Mouse (Mus musculus) forebrain, postnatal 0 days (tissue): ENCODE results near the gene Tppp3. TPM values are rescaled to one million over a fixed set of nuclear protein-coding genes. Genes with fewer than 3 reads are reported as not detected.
A peak's percentile ranks its signal among the peaks of the same experiment; 100 is the strongest.

Source experiments
- ATAC-seq: fragments of 200-750 bp; cut with Nextera tagmentation; 2 replicates; pipeline ENCODE4 v1.8.0; 2017; ENCODE audit warnings: mild to moderate bottlenecking, moderate library complexity
- DNase-seq: peaks from one replicate; pipeline ENCODE4 v3.0.0-alpha.2; 2015
- H3K27ac ChIP-seq: fragments of 300-500 bp; sonication (generic); 2 replicates; pipeline ENCODE4 v1.5.1; 2014; ENCODE audit warnings: low read depth, mild to moderate bottlenecking, antibody characterized with exemption, low read length, moderate library complexity, mixed read lengths
- H3K27me3 ChIP-seq: fragments of 300-500 bp; sonication (generic); 2 replicates; pipeline ENCODE4 v1.6.1; 2014; ENCODE audit warnings: mild to moderate bottlenecking, low read length, mixed read lengths; ENCODE audit not compliant: insufficient read depth
- H3K36me3 ChIP-seq: fragments of 300-500 bp; sonication (generic); 2 replicates; pipeline ENCODE4 v1.6.1; 2014; ENCODE audit warnings: mild to moderate bottlenecking, moderate library complexity; ENCODE audit not compliant: insufficient read depth
- H3K4me1 ChIP-seq: fragments of 300-500 bp; sonication (generic); 2 replicates; pipeline ENCODE4 v1.6.1; 2014; ENCODE audit warnings: antibody characterized with exemption; ENCODE audit not compliant: insufficient read depth
- H3K4me2 ChIP-seq: fragments of 300-500 bp; sonication (generic); 2 replicates; pipeline ENCODE4 v1.6.1; 2014; ENCODE audit warnings: low read depth, mild to moderate bottlenecking, moderate library complexity
- H3K4me3 ChIP-seq: fragments of 300-500 bp; sonication (generic); 2 replicates; pipeline ENCODE4 v1.5.1; 2014; ENCODE audit warnings: low read depth, low read length, mixed read lengths
- H3K9ac ChIP-seq: fragments of 300-500 bp; sonication (generic); 2 replicates; pipeline ENCODE4 v1.6.1; 2014; ENCODE audit warnings: mild to moderate bottlenecking
- H3K9me3 ChIP-seq: fragments of 300-500 bp; sonication (generic); 2 replicates; pipeline ENCODE4 v1.6.1; 2016; ENCODE audit warnings: low read length
- CTCF ChIP-seq: sonication (generic); IDR thresholded peaks from 2 replicates; pipeline ENCODE4 v1.5.1; 2016; ENCODE audit warnings: antibody characterized with exemption, control low read depth, low read depth
- WGBS: fragments of 180-500 bp; shearing (Covaris S2); extraction: QIAGEN DNeasy Blood & Tissue Kit; methylation state at CpG from one replicate; pipeline ENCODE4 v1.1.7; 2014; 5-methylcytosine and 5-hydroxymethylcytosine counted together
- polyA plus RNA-seq: library from polyadenylated mRNA; unstranded; fragments of >200 nt; fragmentation: Nextera tagmentation; extraction: Ambion mirVana; gene quantifications from 2 replicates; pipeline ENCODE4 v1.2.1, GENCODE M21; 2015
- total RNA-seq: library from RNA; depleted of rRNA; stranded (reverse); fragments of >200 nt; gene quantifications from 2 replicates; pipeline ENCODE4 v1.2.3, GENCODE M21; 2014

The Tppp3 gene
- total and polyA plus RNA-seq, 2 experiments from 2014 or later, result 66.6 to 106 TPM

DNA sequence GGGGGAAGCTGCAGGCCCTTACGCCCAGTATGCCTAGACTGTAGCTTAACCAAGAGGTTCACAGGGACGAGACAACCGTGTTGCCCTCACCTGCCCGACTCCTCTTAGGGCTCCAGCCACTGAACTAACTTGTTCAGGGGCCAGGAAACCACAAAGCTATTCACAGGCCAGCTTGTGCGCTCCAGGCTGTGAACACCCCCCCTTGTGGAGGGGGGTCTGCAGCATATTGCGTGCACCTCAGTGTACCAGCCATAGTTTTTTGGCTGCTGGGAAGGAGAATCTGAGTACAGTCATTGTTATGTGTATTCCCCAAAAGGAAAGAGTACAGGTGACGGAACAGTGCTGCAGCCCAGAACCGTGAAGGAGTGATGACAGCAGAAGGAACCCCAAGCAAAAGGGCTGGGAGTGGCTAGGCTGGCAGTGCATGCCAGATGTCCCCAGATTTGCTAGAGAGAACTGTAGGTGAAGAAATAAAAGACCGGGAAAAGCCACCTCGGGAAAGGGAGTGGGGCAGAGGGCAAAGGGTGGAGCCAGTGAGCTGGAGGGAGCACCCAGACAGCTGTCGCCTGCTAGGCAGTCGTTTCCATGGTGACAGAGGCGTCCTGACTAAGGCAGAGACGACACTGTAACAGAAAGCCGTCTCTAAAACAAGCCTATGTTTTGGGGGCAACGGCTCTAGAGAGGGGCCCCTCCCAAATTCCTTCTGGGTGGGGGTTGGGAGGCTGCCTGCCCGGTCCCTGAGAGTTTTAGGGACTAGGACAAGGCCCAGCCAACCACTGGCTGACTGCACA lies 2.7 kb upstream of the Tppp3 start:
- no peak; the same call in 1 of the 2 replicates for TF ChIP-seq CTCF
- peak; percentile 59; the same call in 1 of the 2 replicates for ATAC-seq
- WGBS, result 25% methylated on average over 17 of the region's 17 CpGs

DNA sequence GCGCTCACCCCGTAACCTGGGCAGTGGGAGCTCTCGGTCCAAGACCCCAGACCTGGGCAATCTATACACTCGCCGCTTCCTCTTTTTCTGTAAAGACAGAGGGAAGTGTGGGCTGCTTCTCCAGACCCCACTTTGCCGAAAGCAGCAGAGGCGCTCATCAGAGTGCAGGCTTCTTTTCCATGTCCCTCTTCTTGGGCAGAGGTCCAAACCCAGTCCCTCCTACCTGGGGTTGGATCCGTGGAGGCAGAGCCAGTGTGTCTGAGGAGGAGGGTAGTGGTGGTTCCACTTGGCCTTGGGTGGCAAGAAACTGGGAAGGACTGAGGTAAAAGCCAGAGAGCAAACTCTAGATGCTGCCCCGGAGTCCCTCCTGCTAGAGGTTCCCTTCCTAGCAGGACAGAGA lies 1.7 kb upstream of the Tppp3 start:
- H3K36me3 ChIP-seq, result peaks cover 9% of the 10 kb centered on the region
- H3K9ac ChIP-seq, result no peak overlapping the region
- 68% methylated on average over 9 of the region's 9 CpGs for WGBS
- TF ChIP-seq CTCF, result no peak
- peaks cover 24% of the 10 kb centered on the region for H3K4me1 ChIP-seq
- no peak overlapping the region for H3K4me3 ChIP-seq
- no peak overlapping the region for H3K27ac ChIP-seq
- H3K4me2 ChIP-seq, result no peak overlapping the region
- ATAC-seq (no peak), DNase-seq (no peak)
- H3K9me3 ChIP-seq, result no peaks in the 10 kb centered on the region
- no peaks in the 10 kb centered on the region for H3K27me3 ChIP-seq

More for the DNA sequence above, 2.7 kb upstream of the Tppp3 start:
- Histone ChIP-seq H3K36me3 (peaks cover 9% of the 10 kb centered on the region), H3K4me2 (peak overlapping the region; percentile 27; the same call in 1 of the 2 replicates), H3K27ac (peak overlapping the region; percentile 40), H3K9me3 (no peaks in the 10 kb centered on the region), H3K4me3 (no peak overlapping the region), H3K27me3 (no peaks in the 10 kb centered on the region), H3K4me1 (peaks cover 22% of the 10 kb centered on the region), H3K9ac (0 out of 2 replicates have a peak overlapping the region, but pooled peaks have one; percentile 18)
- DNase-seq, result peak; percentile 72

DNA sequence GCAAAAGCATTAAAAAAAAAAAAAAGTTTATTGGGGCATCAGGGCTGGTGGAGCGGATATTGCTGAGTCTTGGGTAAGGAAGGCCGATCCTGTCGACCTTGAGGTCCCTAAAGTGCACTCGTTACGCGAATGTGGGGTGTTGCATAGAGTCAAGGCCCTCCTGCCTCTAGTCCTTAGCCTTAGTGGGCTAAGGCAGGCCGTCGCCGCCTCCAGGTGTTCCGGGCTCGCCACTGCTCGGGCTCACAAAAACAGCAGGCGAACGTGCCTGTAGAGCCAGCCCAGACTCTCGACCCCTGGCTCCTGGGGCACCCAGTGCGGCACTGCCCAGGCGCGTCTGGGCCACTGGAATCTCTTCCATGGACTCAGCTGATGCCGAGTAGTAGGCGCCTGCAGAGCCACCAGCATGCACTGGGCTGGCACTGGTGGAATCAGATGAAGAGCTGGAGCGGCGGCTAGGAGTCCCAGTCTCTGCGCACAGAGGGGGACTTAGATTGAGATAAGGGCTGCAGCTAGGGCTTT lies 1.1 kb upstream of the Tppp3 start:
- no peaks in the 10 kb centered on the region for H3K27me3 ChIP-seq
- WGBS, result 43% methylated on average over 23 of the region's 23 CpGs
- ATAC-seq (no peak), DNase-seq (no peak)
- no peak overlapping the region for H3K4me2 ChIP-seq
- no peak overlapping the region for H3K9ac ChIP-seq
- TF ChIP-seq CTCF, result no peak
- H3K4me3 ChIP-seq, result no peak overlapping the region
- peaks cover 9% of the 10 kb centered on the region for H3K36me3 ChIP-seq
- peaks cover 24% of the 10 kb centered on the region for H3K4me1 ChIP-seq
- no peaks in the 10 kb centered on the region for H3K9me3 ChIP-seq
- no peak overlapping the region for H3K27ac ChIP-seq

DNA sequence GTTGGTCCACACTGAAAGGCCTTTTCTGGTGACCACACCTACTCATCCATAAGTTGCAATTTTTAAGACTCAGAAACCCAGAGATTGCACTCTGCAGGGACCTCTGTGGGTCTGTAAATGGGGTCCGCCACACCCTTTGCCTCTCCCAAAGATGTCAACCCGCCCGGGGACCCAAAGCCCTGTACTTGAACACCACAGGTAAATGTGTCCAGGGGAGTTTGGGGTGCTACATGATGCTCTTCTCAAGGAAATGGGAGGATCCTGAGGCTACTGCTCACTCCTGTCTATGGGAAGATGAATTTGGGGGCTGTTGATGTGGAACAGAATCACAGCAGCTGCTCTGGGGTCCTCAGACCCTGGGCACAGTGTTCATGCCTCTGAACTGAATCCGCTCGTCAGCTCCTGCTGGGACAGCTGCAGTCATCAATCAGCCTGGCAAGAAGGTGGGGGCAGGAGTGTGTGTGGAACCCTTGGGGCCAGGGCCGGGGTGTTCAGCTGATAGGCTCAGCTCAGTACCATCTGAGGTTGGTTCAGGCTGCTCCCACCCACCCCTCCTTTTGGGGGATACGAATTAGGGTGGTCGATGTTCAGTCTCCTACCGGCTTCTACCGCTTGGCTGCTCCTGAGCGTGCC lies 529 bp downstream of the Tppp3 start:
- TF ChIP-seq CTCF, result no peak
- H3K9ac ChIP-seq, result peak overlapping the region; percentile 44
- no peaks in the 10 kb centered on the region for H3K9me3 ChIP-seq
- WGBS, result 19% methylated on average over 11 of the region's 11 CpGs
- peak overlapping the region; percentile 40; the same call in 1 of the 2 replicates for H3K27ac ChIP-seq
- ATAC-seq, result no peak
- peak overlapping the region; percentile 39 for H3K4me3 ChIP-seq
- DNase-seq, result no peak
- H3K4me2 ChIP-seq, result peak overlapping the region; percentile 59
- H3K27me3 ChIP-seq, result no peaks in the 10 kb centered on the region
- H3K4me1 ChIP-seq, result peaks cover 28% of the 10 kb centered on the region
- H3K36me3 ChIP-seq, result peaks cover 8% of the 10 kb centered on the region

DNA sequence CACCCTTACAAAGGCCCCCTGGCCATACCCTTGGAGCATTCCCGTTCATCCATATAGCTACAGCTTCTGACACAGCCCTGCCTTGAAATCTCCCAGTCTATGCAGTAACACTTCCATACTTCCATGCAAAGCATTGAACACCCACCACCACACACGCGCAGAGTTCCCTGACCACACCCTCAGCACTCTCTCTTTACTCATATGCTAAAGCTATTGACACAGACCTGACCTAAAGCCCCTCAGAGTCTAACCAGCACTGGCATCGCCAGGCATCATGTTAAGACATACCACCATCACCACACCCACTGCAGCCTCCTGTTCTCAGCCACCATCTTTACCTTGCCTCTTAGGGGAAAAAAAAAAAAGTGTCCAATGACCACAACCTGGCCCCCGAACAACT lies 1.1 kb downstream of the Tppp3 start:
- Histone ChIP-seq H3K9ac (peak overlapping the region; percentile 44), H3K36me3 (peaks cover 3% of the 10 kb centered on the region; the same call in 1 of the 2 replicates), H3K27ac (0 out of 2 replicates have a peak overlapping the region, but pooled peaks have one; percentile 15), H3K4me1 (peaks cover 28% of the 10 kb centered on the region), H3K4me2 (peak overlapping the region; percentile 59), H3K4me3 (peak overlapping the region; percentile 39), H3K27me3 (no peaks in the 10 kb centered on the region), H3K9me3 (no peaks in the 10 kb centered on the region)
- TF ChIP-seq CTCF, result no peak
- ATAC-seq (no peak), DNase-seq (no peak)
- 78% methylated on average over 5 of the region's 5 CpGs for WGBS

DNA sequence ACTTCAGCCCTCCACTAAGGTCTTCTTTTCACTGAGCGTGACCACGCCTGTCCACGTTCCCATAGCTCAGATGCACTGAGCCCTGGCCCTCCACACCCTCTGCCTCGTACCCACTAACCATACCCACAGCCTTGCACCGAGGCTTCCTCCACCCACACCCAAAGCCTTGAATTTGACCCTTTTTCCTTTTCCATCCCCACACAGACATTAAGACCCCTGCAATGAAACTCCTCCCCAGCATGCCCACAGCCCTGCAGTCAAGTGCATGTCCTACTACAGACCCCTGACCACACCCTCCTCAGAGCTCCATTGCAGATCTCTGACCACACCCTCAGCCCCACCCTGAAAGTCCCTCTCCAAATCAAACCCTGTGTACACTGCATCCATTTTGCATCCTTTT lies 1.5 kb downstream of the Tppp3 start:
- Histone ChIP-seq H3K36me3 (peaks cover 3% of the 10 kb centered on the region; the same call in 1 of the 2 replicates), H3K4me1 (peaks cover 23% of the 10 kb centered on the region), H3K9ac (peak overlapping the region; percentile 15; the same call in 1 of the 2 replicates), H3K27me3 (no peaks in the 10 kb centered on the region), H3K4me3 (peak overlapping the region; percentile 39), H3K4me2 (peak overlapping the region; percentile 59), H3K27ac (0 out of 2 replicates have a peak overlapping the region, but pooled peaks have one; percentile 15), H3K9me3 (no peaks in the 10 kb centered on the region)
- TF ChIP-seq CTCF, result no peak
- 85% methylated on average over 5 of the region's 5 CpGs for WGBS
- DNase-seq (no peak), ATAC-seq (no peak)
